Mouse (Mus musculus) B cell, adult 2 months (primary cell): Measurements from ENCODE around the gene Klhl18.

ENCODE experiments used
- DNase-seq, 2 experiments: peaks; one replicate each; pipeline ENCODE4 v3.0.0; 2022

Klhl18 gene

DNA sequence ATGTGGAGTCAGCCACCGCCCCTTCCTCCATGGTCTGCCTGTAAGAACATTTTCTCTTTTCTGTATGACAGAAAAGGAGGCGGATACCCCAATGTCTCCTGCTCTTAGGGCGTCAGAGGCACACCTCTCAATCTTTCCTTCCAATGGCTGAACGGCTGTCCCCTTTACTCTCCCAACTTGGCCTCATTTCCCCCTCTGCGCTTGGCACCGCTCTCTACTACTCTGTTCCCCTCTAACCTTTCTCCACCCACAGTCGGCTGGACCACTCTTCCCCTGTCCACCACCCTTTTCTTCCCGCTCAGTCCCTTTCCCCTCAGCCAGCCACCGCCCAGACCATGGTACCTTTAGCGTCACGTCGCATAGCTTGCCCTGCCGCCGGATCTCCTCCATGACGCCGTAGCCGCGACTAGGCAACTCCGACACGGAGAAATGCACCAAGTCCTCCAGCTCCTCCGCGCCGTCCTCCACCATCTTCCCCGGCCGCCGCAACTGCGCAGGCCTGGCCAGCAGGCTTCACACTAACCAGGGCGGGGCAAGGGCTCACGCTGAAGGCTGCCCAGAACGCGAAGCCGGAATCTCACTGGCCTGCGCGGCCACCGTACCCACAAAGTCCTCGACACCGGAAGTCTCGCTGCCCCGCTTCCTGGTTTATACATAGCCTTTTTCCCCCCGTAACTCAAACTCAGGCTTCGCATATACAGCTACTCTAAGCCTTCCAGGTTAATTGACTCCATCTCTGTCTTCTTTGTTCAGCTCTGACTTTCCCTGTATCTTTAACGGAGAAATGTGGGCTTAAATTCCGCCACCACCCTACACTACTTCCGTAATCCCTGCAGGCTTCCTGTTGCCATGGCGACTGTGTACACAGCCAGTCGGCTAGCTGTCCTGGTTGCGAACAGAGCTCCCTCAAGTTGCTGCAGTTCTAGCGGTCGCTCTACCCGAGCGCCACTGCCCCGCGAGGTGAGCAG is at the start of gene Klhl18, which contains the start of gene Kif9:
TSS of gene Klhl18 (minus strand) at position 571 of the 968 bp plus-strand sequence.
TSS of gene Kif9 (plus strand) at position 835 of the 968 bp plus-strand sequence.
- peak; percentile 96 to 97 for DNase-seq

GRCm38 (mm10) chr9:110525737-110526136 is 49.2 kb upstream of the Klhl18 start:
- no peak for DNase-seq

DNA sequence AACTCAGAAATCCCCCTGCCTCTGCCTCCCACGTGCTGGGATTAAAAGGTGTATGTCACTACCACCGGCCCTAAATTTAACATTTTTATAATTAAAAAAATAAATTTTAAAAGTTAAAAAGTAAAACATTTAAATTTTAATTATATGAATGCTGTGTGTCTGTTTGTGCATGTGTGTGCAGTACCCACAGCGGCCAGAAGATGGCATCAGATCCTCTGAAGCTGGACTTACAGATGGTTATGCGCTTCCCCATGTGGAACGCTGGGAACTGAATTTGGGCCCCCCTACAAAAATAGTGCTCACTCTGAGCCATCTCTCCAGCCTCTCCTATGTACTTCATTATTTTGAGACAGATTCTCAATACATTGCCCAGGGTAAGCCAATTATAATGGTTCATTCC is 14.4 kb upstream of the Klhl18 start:
- peak; percentile 69 to 70 for DNase-seq

DNA sequence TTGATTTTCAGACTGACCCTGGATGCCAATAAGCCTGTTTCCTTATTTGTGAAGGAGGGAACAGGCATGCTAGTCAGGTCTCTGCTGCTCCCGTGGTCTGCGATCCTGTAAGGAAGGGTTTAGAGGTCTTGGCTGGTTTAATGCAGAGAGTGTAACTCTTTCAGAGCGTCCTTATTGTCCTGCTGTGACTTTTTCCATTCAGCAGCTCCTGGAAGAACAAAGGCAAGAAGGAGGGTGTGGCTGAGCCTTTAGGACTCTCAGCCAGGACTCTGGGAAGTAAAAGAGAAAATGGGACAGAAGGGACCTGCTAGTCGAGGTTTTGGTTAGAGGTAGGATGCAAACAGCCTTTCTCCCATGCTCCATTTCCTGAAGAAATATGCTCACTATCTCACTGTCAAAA is 12.3 kb upstream of the Klhl18 start:
- no peak for DNase-seq

DNA sequence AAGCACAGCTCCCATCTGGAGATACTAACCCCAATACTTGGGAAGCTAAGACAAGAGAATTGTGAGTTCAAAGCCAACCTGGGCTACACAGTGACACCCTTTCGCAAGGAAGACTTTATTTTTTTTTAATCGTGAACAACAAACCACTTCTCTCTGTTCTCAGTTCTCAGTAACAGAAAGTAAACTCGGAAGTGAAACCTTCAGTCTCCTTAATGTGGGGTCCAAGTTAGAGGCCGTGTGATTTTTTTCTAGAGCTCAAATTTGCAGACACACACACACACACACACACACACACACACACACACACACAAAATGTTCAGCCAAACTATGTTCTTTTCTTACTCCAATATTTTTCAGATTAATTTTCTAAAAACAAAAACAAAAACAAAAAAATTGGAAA is 2.1 kb upstream of the Klhl18 start:
- DNase-seq, result peak; percentile 21 to 34

GRCm38 (mm10) chr9:110477951-110478350 is 1.5 kb upstream of the Klhl18 start:
- no peak for DNase-seq

GRCm38 (mm10) chr9:110466179-110466578 is 10.3 kb downstream of the Klhl18 start:
- peak; percentile 80 to 84 for DNase-seq

DNA sequence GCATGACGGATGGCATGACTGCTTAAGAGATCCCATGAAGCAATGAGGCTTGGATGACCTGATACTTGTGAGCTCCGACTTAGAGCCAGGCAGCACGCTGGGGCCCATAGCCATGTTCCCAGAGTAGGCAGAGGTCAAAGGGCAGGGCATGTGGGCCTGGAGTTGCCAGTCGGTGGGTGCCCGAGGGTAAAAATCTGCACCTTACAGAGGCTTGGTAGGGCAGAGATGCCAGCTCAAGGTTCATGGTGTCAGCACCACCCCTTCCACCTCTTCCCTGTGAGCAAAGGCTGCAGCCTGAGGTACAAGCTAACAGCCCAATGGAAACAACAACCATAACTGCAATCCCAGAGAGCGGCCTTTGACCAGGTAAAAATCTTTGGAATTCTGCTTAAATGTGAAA is 11.2 kb downstream of the Klhl18 start:
- no peak for DNase-seq

DNA sequence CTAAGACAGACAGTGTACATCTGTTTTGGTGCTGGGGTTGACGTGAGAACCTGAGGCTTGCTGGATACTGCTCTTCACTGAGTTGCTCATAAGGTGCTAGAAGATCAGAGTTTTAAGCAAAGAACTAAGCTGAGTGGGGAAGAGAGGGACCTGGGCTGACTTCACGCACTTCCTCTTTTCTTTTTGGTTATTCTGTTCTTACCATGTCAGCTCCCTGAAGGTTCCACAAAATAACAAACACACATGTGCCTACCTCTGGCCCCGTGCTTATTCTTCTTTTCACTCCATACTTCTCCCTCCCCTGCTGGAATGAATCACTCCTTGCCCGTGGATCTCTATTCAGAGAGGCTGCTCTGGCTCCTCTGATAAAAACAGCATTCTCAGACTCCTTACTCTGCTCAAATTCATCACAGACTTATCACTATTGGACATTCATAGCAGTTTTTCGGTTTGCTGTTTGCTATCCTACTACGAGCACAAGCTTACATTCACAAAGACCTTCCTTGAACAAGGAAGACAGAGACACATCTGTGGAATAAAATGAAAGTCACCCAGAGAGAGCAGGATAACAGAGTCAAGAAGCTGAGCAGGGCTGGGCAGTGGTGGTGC is 12.4 kb downstream of the Klhl18 start:
- DNase-seq, result peak; percentile 44 to 58

DNA sequence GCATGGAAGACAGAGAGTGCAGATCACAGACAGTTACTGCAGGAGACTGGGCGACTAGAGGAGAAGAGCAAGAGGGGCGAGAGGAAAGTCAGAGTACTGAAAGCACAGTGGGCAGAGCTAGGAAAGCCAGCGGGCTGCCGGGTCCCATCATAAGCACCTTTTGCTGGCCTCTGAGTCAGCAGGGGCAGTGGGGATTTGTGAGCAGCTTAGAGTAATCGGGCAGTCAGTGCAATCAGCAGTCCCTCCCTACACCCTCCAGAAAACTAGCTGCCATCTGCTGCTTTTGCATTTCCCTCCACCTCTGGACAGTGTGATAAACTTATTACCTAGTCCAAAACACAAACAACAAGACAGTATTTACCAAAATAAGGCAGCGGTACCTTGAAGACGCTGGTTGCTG is 14.2 kb downstream of the Klhl18 start:
- no peak for DNase-seq

GRCm38 (mm10) chr9:110460884-110461815 is 15.3 kb downstream of the Klhl18 start:
- no peak for DNase-seq

- DNase-seq, result peak; percentile 59 to 60
These were observed 17.3 kb downstream of the Klhl18 start for GRCm38 (mm10) chr9:110459145-110459727.

DNA sequence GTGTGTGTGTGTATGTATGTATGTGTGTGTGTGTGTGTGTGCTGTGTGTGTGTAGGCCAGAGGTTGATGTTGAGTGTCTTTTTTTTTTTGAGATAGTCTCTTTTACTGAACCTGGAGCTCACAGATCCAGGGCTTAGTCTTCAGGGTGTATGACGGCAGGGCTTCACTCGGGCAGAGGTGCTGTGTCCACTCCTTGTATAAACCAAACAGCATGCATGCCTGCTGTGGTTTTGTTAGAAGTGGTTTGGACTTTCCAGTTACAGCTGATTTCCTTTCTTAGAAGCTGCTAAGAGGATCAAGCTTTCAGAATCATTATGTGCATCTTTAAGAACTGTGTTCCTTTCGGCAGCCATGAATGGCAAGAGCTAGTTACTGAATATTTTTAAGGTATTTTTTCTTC is 18.6 kb downstream of the Klhl18 start:
- no peak for DNase-seq

DNA sequence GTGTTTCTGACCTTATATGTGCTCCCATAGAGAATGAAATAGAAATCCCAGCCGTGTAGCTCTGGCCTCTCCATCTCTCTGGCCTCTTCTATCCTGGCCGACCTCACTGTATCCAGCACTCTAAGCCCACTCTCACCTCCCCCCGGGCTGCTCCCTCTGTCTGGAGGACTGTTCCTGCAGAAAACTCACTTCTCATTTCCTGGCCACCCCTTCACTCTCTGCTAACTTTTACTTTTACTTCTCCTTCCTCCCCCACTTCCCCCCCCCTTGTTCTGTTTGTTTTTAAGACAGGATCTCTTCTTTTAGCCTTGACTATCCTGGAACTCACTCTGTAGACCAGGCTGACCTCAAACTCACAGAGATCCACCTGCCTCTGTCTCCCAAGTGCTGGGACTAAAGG is 24.0 kb downstream of the Klhl18 start:
- peak; percentile 33 to 44 for DNase-seq

DNA sequence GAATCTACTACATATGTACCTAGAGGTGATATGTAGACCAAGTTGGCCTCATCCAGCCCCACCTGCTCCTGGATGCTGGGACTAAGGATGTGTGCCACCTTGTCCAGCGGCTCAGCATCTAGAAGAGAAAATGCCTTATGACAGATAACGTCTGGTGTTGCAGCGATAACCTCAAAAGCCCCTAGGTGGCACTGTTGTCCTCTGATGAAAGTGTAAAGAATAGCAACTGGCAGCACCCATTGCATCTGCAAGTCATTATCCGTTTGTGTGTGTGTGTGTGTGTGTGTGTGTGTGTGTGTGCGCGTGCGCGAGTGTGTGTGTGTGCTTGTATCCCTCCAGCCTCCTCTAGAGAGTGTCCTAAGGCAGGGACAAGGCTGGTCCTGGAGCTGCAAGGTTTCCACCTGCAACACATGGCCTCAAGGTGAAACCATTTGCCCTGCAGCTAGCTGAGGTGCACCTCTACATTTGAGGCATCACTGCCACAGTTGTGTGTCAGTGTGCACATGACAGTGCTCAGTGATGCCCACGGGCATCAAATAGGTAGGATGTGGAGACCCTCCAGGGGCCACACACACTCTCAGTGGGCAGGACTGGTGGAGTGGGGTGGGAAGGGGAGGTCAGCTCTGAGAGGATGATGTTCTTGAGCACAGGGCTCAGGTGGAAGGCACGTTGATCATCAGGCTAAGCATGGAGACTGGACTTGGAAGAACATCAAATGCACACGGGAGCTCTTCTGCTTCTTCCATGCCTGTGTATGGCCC is 27.5 kb downstream of the Klhl18 start:
- DNase-seq, result peak; percentile 85 to 86

GRCm38 (mm10) chr9:110448356-110448755 is 28.1 kb downstream of the Klhl18 start:
- no peak for DNase-seq

DNA sequence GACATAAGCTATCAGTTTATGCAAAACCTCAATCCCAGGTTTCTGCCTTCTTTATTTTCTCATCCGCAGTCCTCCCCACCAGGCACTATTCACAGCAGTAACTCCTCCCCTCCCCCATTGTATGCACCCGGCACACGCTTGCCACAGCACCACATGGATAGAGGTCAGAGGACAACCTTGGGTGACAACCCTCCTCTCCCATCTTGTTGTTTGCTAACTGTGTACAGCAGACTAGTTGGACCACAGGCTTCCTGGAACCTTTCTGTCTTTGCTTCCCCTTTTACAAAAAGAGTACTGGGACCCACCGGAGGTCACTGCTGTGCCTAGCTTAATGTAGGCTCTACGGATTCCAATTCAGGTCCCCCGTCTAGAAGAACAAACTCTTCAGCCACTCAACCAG is 35.9 kb downstream of the Klhl18 start:
- DNase-seq, result no peak

DNA sequence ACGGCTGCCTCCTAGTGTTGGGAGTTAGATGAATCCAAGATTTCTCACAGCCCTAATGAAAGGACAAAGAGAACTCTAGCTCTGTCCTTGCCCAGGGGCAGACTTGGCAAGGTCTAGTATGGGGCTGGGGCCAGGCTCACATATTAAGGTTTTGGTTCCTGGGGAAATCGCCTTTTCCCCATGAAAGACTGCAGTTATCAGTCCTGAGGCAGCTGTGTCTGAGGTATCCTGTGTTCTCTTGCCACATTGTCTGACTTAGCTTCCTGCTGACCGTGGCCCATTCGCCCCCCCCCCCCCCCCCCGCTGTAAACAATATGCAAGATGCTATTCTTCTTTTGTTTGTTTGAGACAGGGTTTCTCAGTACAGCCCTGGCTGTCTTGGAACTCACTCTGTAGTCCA is 36.4 kb downstream of the Klhl18 start:
- DNase-seq, result no peak

DNA sequence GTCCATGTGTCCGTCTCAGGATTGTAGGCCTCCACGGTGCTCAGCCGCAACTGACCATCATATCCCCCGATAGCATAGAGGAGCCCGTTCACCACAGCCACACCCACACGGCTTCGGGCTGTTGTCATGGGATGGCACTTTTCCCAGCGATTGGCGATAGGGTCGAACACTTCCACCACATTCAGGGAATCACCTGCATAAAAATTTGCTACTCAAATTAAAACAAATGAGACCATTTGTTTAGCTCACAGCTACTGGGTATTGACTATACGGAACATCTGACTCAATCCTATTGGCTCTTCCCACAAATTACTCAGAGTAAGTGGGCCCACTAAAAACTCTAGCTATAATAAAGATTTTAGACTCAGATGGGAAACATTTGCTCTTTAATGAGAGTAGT is 40.5 kb downstream of the Klhl18 start:
- DNase-seq, result no peak

DNA sequence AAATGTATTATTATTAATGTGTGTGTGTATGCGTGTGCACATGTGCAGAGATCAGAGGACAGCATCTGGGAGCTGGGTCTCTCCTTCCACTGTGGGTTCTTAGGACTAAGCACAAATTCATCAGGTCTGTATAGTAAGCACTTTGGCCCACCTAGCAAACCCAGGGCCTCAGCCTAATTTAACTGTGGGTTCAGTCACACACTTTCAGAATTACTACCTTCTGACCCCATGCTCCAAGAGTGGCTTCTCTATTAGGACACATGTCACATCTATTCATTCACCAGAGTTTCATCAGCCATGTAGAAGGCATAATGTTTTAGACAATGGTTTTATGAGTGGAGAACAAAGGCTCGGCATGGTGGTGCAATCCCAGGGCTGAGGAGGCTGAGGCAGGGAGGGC is 43.4 kb downstream of the Klhl18 start:
- no peak for DNase-seq

DNA sequence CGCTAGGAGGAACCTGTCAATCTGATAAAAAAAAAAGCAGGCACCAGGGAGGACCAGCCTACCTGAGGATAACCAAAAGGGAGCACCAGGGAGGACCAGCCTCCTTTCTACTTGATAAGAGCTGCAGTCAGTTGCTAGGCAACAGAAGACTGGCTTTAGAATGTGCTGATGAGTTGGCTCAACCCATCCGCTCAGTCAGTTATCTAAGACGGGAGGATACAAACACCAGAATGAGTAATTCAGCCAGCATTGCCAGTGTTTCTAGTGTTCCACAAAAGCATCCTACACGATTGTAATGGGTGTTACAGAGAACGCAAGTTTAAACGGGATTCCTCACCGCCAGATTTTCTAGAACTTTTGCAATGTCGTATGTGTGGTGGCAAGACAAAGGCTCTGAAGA is 45.3 kb downstream of the Klhl18 start:
- DNase-seq, result no peak
